Mouse (Mus musculus): ENCODE data around the gene Mbl1.

Mbl1 gene

DNA sequence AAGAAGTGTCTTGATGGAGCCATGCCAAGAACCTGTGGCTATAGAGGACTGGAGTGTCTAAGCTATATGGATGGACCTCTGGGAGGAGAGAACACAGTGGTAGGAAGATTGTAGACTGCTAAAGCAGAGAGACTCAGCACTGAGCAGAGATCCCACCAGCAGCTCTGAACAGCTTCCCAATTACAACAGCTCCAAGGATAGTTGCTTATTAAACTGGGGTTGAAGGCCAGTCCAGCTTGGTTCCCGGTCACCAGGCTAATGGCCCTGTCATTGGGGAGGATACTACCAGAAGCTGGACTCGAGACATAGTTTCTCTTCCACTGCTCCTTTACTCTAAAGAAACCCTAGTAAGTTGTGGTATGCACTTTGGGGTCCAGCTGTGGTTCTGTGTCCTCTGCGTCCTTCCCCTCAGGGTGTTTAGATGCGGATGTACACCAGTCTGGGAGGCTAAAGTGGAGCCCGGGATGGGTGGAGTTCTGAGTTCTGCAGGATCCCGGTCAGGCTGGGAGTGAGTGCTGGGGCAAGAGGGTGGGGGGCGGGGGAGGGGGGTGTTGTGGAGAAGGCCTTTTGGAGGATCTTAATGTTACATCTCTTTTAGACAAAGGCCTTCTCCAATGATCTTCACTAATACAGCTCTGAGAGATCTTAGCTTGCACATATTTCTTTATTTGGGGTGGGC lies at the start of gene Mbl1:
Gene Mbl1, plus strand, starts transcription at position 239 of the 679 bp plus-strand sequence.
- no peak for DNase-seq

DNA sequence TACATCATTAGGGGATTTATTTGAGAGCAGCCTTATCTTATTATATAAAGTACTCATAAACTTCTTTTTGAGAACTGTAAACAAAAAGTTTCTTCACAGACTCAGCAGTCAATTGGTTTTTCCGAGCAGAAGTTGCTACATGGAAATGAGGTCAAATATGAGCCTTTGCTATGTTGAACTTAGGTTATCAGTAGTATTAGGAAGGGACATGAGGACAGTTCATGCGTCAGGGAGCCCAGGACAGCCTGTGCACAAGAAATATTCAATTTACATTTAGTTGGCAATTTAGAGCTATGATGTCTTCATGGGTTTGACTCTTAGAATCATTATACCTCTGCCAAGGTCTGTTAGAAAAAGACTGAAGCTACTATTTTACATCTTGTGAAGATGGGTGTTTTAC lies 49.0 kb upstream of the Mbl1 start:
- no peak for DNase-seq

DNA sequence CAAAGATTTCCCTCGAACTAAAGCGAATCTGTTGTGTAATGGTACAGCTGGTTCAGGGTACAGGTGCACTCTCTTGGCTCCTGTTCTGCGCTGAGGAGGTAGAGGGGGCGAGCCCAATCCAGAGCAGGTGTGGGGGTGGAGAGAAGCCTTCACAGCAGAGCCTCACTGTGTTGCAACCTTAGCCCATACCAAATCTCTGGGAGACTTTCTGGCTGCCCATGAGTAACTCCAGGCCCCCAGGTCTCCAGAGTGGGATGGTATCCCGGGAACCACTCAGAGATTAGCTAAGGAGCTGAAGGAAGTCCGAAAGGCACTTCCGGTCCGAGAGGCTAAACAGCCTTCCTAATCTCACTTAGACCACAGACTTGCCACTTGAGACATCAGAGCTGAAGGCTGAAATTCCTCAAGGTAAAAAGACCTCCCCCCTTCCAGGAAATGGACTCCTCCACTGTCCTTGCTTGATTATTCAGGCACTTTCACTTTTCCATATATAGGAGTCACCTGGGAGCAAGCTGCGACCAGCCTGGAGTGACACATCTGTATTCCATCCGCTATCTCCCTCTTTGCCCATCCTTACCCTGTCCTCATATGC lies 46.3 kb upstream of the Mbl1 start, which contains the start of gene Mat1a:
Gene Mat1a, plus strand, starts transcription at position 183 of the 592 bp plus-strand sequence.
- DNase-seq: no peak

DNA sequence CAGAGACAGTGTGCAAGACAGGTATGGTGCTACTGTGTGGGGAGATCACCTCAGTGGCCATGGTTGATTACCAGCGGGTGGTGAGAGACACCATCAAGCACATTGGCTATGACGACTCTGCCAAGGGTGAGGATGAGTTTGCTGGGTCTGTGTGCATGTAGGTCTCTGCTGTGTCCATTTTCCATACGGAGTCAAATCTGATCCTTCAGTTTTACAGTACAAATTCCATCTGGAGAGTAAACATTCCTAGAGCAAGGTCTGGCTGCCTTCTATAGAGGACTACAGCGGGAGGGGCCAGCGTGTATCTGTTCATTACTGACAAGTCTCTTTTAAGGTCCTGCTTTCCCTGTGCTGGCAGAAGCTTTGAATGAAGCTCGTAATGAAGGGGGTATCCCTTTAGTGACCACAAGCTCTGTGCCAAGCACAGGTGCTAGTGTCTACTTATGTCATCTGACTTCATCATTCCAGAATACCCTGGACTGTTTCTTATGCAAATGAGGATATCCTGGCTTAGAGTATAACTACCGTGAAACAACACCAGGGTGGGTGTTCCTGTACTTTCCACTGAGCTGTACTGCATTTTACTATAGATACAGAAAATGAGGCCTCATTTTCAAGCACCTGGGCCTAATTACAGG lies 40.1 kb upstream of the Mbl1 start:
- no peak for DNase-seq

DNA sequence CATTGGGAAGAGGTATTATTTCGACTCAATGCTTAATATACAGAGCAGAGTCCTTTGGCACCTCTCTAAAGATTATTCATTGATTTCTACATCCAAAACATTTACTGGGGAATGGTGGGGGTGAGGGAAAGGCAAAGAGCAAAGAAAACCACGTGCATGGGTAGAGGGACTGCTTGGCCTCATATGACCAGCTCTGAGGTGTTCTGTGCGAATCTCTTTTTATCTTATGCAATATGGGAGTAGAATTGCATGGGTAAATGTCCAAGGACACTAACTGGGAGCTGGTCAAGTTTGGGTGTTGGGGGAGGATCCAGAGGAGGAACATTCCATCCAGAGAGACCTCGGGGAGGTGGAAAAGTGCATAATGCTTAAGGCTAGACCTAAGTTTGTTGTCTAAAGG lies 38.3 kb upstream of the Mbl1 start:
- no peak for DNase-seq

DNA sequence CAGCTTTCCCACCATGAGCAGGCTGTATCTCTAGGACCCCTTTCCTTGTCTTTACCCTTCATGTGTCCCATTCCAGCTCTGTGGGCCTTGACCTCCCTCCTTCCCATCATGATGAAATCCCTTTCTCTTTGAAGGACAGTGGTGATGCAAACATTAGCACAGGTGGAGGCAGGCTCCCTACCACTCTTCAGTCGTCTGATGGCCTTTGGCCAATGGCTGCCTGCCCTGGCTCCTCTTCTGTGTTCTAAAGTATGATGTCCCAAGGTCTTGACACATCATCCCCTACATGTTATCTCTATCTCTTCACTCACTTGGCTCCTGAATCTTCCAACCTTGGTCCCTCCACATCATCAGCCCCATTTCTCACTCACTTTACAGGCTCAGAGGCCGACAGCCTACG lies 35.0 kb upstream of the Mbl1 start:
- DNase-seq: no peak

DNA sequence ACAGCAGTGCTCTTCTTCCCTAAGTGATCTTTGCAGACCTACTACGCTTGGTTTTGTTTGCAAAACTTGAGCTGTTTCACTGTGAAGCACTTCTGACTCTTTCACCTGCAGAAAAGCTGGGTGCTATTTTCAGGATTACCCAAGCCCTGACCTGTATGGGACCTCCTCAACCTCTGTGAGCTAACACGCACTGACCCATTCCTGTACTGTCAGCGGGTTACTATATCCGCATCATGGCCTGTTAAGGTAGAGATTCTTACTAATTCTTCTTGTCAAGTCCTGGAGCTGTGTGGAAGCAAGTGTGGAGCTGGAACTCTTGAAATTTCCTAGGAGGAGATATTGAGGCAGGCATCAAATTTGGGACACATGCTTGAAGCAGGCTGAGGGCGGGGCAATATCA lies 26.6 kb upstream of the Mbl1 start:
- no peak for DNase-seq

DNA sequence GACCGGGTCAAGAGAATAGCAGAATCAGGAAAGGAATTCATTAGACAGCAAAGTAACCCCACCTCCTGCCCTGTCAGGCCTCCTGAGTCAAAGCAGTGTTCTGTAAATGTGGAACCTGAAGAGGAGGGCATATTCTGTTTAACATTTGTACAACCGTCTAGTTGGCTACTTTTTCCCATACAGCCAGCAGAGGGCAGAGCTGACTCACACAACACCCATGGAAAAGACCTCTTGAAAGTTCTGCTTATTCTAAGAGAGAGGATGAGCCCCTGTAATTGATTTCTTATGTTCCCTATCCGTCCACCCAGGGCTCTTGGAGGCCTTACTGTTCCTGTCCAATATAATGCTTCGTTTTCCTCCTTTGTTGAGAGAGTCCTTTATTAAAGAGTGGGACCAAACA lies 23.3 kb upstream of the Mbl1 start:
- DNase-seq: peak; percentile 12

DNA sequence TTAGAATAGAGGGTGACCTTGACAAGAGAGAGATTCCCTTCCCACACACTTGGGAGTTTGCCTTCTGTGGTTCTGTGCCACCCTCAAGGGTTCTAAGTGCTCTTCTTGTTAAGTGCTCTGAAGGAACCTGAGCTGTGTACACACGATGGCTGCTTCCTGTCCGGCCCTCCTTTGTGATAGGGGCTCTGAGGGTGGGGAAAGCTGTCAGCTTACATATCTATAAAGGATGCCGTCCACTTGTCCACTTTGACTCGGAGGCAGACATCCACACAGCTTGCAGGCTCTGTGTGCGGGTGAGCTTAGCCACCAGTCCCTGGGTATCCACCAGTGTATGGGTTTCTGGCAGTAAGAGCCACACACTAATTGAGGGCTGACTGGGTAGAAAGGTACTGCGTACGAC lies 19.7 kb upstream of the Mbl1 start, which contains the start of gene Sftpa1:
Gene Sftpa1, plus strand, starts transcription at position 243 of the 400 bp plus-strand sequence.
- no peak for DNase-seq

DNA sequence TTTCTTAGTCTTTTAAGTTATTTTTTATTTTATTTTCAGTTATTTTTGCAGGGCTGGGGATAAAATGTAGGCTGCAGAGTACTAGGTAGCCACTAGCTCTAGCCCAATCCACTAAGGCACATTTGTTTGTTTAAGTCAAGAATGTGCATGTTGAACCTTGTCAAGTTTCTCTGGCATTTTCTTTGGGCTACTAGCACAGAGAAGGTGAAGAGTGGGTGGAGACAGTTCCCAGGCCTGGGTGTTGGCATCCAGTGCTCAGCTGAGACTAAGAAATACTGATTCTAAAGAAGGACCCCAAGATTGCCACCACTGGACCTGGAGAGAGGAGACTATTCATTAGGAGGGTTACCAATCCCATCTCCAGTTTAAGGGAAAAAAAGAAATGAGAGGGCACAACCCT lies 14.3 kb upstream of the Mbl1 start:
- no peak for DNase-seq

DNA sequence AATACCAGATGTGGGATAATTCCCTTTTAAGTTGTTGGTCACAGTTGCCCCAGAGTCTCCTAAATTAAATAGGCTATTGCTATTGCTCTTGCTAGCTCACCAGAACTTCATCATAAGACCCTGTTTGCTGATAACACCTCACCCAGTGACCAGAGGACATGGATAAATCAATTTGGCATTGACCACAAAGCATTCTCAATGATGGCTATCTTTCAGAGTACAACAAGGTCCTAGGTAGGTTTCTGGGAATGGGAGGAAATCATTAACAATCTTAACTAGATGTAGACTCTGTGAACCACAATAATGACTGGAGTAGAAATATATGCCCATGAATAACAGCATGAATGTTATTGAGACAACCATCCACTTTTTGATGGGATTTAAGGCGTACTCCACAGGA lies 10.6 kb upstream of the Mbl1 start:
- no peak for DNase-seq

DNA sequence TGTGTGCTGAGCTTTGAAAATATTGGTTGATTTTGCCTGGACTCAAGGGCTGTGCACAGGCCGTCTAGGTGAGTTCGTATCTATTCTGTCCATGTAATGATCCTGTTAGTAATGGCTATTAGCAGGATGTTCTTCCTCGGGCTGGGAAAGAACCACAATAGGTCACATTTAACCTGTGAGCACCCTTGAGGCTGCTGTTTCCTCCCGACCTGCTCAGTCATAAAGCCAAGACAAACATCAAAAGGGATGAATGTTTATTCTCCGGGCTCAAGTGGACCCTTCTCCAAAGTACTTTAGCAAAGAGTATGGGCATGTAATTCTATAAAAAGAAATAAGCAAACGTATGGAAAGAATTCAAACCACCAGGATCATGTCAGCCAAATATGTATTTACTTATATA lies 5.2 kb upstream of the Mbl1 start:
- DNase-seq: no peak

DNA sequence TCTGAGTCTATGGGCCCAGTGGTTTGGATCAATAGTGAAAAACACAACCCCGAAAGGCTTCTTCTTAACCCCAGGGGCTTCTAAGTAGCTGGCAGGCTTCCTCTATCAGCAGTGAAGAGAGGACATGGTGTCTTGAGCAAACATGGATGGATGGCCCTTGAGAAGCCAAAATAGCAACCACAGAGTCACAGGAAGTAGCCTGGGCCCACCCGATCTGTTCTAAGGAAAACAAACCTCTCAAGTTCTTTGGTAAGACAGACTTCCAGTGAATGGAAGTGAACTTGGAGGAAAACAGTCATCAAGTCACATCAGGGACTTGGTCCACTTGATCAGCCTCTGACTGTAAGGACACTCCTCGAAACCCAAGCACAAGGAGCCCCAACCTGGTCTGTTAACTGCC lies 4.3 kb upstream of the Mbl1 start:
- DNase-seq: no peak

DNA sequence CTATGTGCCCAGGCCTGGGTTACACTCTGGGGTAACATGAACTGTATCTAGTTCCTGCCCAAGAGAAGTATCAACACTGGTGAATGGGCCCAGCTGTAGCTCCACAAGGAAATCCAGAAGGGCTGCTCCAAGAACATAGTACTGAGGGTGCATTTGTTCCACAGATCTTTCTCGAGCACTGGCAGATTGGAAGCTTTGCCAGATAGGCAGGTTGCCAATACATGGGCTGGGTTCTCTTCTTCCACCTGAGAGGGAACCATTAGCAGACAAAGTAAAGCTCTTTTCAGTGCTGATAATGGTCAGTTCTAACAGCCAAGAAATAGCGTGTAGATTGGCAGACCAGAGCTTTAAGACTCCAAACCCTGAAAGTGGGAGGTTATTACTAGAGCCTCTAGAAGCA lies 3.9 kb upstream of the Mbl1 start:
- no peak for DNase-seq

DNA sequence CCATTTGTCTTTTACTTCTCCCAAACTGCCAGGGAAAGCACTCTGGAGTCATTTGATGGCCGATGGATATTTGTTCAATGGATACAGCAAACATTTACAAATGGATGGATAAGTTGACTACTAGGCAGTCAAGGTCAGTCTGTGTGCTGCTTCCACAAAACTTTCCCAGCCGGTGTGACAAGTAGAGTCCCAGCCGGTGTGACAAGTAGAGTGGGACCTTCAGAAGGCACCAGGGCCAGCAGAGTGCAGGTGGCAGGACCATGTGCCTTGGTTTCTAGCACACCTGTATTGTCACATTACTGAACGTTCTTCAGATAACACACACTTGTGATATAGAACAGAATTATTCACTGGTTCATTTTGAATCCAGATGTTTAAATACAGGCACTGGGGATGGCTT lies 8.8 kb downstream of the Mbl1 start:
- no peak for DNase-seq

DNA sequence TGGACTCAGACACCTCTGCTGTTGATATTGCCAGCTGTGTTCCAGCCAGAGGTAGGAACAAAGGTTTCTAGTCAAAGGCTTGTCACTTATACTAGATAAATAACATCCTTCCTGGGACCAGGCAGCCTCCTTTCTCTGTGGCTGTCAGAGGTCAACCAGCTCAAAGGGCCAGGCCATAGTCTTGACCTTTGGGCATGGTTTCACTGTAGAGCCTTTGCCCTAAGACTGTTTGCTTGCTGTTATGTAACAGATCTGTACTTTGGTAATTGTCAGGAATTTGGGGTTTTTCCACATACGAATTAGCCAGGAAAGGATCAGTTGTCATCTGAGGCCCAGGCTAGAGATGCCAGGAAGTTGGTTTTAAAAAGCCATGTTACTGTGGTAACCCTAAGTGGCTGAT lies 9.5 kb downstream of the Mbl1 start:
- DNase-seq: no peak

DNA sequence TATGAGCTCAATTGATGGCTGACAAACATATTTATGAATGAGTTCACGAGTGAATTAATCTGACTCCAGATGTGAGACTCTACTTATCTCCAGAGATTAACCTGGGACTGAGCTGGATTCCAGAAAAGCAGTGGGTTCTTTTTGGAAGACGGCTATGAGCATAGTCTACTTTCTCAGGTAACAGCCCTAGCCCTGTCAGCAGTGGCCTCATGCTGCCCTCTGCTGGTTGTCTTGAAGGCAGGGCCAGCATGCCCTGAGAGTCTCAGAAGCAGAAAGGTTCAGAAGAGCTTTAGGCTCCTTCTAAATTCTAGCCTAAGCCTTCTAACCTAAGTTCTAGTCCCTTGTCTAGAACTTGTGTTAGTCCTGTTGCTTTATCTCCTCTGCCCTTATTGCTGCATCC lies 11.4 kb downstream of the Mbl1 start:
- peak; percentile 10 for DNase-seq

DNA sequence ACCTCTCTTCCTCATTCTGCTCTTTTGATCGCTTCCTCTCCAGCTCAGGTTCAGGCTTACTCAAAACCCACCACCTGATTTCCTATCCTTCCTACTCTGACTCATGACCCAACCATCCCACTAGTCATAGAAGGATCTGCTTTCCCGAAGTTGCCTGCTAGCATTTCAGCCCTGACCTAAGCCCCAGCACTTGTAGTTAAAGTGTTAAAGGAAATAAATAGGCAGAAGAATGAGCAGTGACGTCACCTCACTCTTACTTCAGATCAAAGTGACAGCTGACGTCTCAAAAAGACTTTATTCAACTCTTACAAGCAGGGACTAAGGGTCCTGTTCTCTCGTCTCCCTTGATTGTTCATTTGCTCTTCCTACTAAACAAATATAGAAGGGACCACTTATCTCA lies 16.0 kb downstream of the Mbl1 start:
- no peak for DNase-seq

DNA sequence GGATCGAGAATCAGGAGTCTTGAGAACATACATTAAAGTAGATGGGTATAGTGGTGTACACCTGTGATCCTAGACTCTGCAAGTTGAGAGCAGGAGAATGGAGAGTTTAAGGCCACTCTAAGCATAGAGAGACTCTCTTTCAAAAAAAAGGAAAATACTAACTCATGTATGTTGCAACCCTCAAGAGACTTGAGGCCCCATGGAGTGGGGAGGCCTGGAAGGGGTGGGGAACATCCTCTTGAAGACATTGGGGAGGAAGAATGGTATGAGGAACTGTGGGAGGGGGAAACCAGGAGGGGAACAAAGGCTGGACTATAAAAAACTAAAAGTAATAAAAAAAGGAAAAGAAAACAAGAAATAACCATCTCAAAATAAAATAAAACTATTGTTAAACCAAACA lies 17.3 kb downstream of the Mbl1 start:
- DNase-seq: no peak

DNA sequence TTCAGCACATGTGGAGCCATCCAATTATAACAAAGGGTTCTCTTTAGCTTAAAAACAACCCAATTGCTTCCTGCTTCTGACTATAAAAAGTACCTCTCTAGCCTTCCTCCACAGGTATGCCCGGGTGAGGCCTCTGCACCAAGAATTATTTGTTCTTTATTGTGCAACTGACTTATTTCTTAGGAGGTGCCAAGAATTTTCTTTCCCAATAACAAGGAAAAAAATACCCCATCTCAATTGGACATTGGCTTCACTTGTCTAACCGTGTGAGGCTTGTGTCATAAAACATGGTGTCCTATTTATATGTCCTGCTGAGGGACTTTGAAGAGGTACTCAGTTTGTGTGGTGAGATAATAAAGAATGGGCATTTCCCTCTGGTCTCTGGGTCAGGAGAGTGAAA lies 19.3 kb downstream of the Mbl1 start:
- no peak for DNase-seq

DNA sequence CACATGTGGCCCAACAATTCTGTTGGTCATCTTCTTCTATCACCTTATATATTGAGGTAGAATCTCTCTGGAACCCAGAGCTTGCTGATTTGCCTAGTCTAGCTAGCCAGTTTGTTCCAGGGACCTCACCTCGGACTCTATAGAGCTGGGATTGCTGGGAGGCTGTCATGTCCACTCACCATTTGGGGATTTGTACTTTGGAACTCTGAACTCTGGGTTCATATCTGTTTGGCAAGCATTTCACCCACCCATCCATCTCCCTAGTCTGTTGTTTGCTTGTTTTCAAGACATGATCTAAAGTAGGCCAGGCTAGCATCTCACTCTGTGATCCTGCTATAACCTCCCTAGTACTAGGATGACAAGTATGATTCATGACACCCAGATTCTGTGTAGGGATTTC lies 23.5 kb downstream of the Mbl1 start:
- no peak for DNase-seq

DNA sequence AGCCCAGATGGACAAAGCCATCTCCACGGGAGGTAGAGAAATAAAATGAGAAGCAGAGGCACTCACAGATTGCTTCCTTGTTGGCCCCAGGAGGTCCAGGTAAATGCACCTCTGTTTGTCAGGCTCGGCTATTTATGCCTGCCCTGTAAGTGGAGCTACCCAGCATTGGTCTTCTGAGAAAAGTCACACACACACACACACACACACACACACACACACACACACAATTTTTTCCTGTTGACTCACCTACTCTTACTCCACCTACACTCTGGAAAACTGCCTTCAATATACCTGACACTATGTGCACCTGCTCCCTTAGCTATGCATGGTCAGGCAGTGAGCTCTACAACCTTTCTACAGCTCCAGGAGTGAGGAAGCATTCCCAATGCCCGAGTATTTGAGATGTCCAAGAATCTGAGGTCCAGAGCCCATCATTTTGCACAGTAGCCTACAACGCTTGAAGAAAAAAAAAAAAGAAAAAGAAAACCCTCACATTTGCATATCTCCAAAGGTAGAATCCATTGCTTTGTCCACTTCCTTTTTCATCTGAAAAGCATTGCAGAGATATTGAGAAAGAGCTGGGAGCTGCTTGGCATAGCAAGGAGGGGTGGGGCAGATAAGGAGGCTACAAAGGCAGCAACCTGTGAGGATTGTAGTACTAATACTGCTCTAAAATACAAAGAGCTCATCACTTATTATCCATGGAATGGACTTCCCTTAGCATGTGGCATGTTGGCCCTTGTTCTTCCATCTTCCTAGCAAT lies 34.0 kb downstream of the Mbl1 start, which contains the start of gene Sftpd:
Gene Sftpd, minus strand, starts transcription at position 91 of the 763 bp plus-strand sequence.
- DNase-seq: no peak

DNA sequence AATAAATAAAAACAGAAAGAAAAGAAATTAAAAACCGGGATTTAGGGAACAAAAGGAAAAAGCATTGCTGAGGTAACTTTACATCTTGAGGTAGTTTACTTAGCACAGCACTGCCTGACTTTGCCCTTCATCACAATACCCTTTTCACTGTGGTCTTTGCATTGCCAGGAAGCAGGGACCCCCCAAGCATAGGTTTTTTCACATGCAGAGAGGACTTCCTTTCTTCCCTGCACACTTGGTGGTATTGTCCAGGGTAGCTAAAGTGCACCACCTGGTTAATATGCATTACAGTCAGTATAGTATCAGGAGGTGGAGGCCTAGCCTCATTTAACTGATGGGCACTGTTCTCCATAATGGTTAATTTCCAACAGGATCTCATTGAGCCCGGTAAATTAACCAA lies 38.2 kb downstream of the Mbl1 start:
- DNase-seq: no peak
